Mouse (Mus musculus): ENCODE data around the gene Vmn1r21.

The Vmn1r21 gene

DNA sequence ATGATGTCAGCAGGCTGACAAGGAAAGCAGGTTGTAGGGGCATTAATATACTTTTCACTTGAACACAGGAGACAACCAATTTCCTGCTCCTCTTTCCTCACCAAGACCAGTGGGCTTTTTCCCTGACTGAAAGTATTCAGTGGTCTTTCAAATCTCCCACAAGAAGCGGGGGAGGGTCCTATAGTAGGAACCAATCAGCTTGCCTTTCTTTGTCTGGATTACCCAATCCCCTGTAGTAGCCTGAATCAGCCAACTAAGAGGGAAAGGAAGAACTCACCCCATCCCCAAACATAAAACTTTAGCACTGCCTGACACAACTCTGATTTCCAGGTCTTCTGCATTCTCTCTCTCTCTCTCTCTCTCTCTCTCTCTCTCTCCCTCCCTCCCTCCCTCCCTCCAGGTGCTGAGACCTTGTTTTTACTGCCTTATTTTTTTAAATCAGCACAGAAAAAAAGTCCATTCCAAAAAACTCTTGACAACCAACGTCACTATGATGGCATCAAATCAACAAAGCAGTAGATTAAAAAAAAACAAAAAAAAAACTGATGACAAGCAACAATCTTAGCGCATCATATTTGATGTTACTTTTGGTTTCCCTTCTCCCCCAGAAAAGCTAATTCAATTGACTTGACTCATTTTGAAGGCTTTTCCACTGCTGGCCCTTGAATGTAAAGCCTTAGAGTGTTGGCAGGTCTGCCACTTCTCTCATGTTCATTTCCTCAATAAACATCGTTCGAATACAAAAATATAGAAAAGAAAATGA is 27.3 kb downstream of the Vmn1r21 start:
- Histone ChIP-seq H3K27me3 (ENCODE audit: insufficient read depth, low read length) (peaks cover 32% of the 10 kb centered on the region), H3K4me1 (replicated peaks; ENCODE audit: low read depth, low read length) (no peaks in the 10 kb centered on the region; the same call in 1 of the 2 replicates)

DNA sequence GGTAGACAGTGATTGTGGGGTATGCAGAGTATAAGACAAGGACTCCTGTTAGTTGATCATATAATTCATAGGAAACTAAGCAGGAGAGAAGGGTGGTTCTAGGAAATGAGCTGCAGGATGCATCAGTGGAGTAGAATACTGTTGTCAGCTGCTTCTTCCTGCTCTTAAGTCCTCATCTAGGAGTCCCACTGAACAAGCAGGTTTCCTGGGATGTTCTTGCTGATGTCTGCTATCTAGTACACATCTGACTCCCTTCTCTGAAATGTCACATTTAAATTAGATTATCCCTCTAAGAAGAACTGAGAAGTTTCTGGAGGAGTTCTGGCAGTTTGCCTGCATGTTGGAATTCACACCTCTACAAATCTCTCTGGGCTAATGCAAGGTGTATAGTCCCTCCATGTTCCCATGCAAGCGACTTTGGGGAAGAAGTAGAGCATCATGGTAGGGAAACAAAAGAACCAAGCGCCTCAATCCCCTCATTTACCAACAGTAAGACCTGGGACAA is 35.7 kb downstream of the Vmn1r21 start:
- H3K4me1 ChIP-seq (replicated peaks; ENCODE audit: low read depth, low read length), result no peaks in the 10 kb centered on the region
- H3K36me3 ChIP-seq (ENCODE audit: insufficient read depth, low read length), result no peaks in the 10 kb centered on the region
- no peaks in the 10 kb centered on the region for H3K27me3 ChIP-seq (ENCODE audit: insufficient read depth, low read length)
- H3K9me3 ChIP-seq (ENCODE audit: low read length), result no peaks in the 10 kb centered on the region
- no peak overlapping the region for H3K4me3 ChIP-seq (replicated peaks; ENCODE audit: low read length)
- TF ChIP-seq NANOG (IDR thresholded peaks at IDR 0.05; ENCODE audit: borderline replicate concordance, low read length), result no peak
- no peak for TF ChIP-seq CTCF (conservative IDR thresholded peaks at IDR 0.05; ENCODE audit: low read length)
- no peak for TF ChIP-seq POU5F1 (IDR thresholded peaks at IDR 0.05; ENCODE audit: borderline replicate concordance, low read length)

More for the DNA sequence above, 27.3 kb downstream of the Vmn1r21 start:
- Histone ChIP-seq H3K9me3 (ENCODE audit: low read length) (no peaks in the 10 kb centered on the region), H3K4me3 (replicated peaks; ENCODE audit: low read length) (no peak overlapping the region), H3K36me3 (ENCODE audit: insufficient read depth, low read length) (no peaks in the 10 kb centered on the region)
- TF ChIP-seq NANOG (IDR thresholded peaks at IDR 0.05; ENCODE audit: borderline replicate concordance, low read length) (no peak), CTCF (conservative IDR thresholded peaks at IDR 0.05; ENCODE audit: low read length) (no peak), POU5F1 (IDR thresholded peaks at IDR 0.05; ENCODE audit: borderline replicate concordance, low read length) (no peak)

DNA sequence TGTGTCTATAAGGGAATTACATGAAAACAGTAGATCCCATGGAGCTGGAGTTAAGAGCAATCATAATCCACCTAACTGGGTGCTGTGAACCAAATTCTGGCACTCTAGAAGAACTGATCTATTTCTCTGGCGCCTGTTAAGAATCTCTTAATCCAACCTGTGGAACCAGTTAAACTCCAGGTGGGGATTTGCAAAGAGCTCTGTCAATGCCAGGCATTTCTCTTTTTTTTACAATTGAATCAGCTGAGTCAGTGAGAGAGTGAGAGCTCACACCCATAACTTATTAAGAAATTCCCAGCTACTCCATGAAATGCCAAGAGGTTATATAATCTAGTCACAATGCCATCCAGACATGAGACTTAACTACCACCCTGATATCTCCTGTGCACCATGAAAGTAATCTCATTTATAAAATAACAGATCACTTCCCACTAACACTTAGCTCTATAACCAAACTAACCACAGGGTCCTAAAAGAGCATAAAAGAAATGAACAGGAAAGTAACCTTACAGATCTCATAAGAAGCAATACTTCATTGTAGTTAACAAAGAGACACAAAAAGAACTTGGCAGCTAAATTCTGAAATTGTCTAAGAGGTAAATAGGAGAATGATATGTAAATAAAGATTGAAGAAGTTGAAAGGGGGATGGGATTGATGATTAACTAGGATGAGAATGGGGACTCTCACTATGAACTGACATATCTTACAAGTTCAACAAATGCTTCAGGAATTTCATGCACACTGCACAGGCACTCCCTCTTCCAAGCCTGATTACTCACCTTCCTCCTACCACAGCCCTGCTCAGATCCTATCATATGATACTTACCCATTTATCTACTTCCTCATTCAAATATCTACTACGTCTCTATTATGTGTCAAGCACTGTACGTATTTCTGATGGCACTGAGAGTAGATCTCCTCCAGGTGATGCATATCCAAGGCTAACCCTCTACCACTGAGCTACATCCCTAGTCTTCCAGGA is 38.1 kb downstream of the Vmn1r21 start:
- H3K36me3 ChIP-seq (ENCODE audit: insufficient read depth, low read length), result no peaks in the 10 kb centered on the region
- H3K9me3 ChIP-seq (ENCODE audit: low read length), result no peaks in the 10 kb centered on the region
- TF ChIP-seq NANOG (IDR thresholded peaks at IDR 0.05; ENCODE audit: borderline replicate concordance, low read length) (no peak), CTCF (conservative IDR thresholded peaks at IDR 0.05; ENCODE audit: low read length) (no peak), POU5F1 (IDR thresholded peaks at IDR 0.05; ENCODE audit: borderline replicate concordance, low read length) (no peak)
- no peaks in the 10 kb centered on the region for H3K27me3 ChIP-seq (ENCODE audit: insufficient read depth, low read length)
- H3K4me1 ChIP-seq (replicated peaks; ENCODE audit: low read depth, low read length), result no peaks in the 10 kb centered on the region
- H3K4me3 ChIP-seq (replicated peaks; ENCODE audit: low read length), result no peak overlapping the region

DNA sequence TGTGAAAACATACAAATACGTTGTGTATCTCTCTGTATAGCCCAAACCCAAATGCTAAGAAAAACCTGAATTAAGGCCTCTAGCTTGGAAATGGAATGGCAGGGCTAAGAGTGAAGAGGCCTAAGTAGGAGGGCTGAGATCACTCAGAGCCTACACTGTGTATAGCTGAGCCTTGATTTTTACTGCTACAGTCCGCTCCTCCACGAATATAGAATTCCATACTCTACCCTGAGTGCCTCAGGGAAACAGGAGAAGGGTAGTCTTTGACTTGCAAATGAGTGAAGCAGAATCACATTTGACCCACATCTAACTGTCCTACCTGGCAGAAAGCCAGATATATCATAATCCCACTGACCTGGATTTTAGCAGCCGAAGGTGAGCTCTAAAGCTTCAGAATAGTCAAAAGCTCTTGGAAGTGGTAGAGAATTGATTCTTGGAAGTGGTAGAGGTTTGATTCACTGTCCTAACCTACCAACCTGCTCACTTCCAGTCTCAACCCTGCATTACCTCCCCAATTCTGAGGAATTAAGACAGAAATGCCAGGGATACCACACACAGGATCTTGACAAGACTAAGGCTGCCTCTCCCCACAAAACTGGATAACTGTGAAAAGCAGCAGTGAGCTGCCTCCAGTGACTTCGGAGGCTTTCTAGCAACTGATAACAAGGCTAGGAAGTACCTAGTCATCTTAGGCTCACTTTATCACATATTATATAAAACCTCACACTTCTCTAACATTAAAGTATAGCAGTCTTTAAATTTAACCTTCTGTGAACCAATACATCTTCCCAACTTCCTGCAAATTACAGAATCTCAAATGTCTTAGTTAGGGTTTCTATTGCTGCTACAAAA is 44.7 kb downstream of the Vmn1r21 start:
- no peaks in the 10 kb centered on the region for H3K36me3 ChIP-seq (ENCODE audit: insufficient read depth, low read length)
- H3K4me3 ChIP-seq (replicated peaks; ENCODE audit: low read length), result no peak overlapping the region
- no peak for TF ChIP-seq CTCF (conservative IDR thresholded peaks at IDR 0.05; ENCODE audit: low read length)
- TF ChIP-seq NANOG (IDR thresholded peaks at IDR 0.05; ENCODE audit: borderline replicate concordance, low read length), result no peak
- TF ChIP-seq POU5F1 (IDR thresholded peaks at IDR 0.05; ENCODE audit: borderline replicate concordance, low read length), result no peak
- H3K27me3 ChIP-seq (ENCODE audit: insufficient read depth, low read length), result no peaks in the 10 kb centered on the region
- no peaks in the 10 kb centered on the region for H3K9me3 ChIP-seq (ENCODE audit: low read length)
- no peaks in the 10 kb centered on the region for H3K4me1 ChIP-seq (replicated peaks; ENCODE audit: low read depth, low read length)

DNA sequence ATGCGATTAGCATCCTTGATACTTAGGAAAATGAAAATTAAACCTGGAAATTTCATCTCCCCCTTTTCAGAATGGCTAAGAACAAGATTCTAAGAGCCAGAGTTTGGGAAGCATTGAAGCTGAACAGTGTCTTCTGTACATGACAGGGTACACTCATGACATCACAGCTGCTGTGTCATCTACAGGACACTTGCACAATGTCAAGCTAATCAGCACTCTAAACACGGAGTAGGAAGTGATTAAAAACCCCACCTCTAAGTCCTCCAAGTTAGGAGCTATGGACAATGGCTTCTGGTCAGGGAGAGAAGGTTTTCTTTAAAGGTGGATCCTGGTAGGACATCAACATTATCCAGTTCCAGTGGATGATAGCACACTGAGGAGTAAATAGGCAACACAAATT is 47.0 kb downstream of the Vmn1r21 start:
- no peak for TF ChIP-seq CTCF (conservative IDR thresholded peaks at IDR 0.05; ENCODE audit: low read length)
- TF ChIP-seq NANOG (IDR thresholded peaks at IDR 0.05; ENCODE audit: borderline replicate concordance, low read length), result no peak
- no peak for TF ChIP-seq POU5F1 (IDR thresholded peaks at IDR 0.05; ENCODE audit: borderline replicate concordance, low read length)

DNA sequence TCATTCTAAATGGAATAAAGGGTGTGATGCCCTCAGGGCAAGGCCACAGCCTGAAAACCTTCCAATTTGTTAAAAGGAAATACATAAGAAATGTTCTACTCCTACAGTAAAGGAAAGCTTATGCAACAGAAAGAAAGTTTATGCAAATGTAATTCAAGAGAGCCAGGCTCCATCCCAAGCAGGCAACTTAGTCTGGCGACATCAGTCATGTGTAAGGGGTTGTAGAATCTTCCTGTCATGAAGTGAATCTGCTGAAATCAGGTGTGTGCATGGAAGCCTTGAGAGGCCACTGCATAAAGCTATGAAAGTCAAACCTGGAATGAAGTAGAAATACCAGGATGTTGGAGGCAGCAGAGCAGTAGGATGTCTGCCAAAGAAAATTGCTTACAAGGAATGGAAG is 51.2 kb downstream of the Vmn1r21 start:
- Histone ChIP-seq H3K4me3 (replicated peaks; ENCODE audit: low read length) (no peak overlapping the region), H3K27me3 (ENCODE audit: insufficient read depth, low read length) (no peaks in the 10 kb centered on the region), H3K4me1 (replicated peaks; ENCODE audit: low read depth, low read length) (no peaks in the 10 kb centered on the region), H3K9me3 (ENCODE audit: low read length) (no peaks in the 10 kb centered on the region), H3K36me3 (ENCODE audit: insufficient read depth, low read length) (no peaks in the 10 kb centered on the region)
- TF ChIP-seq CTCF (conservative IDR thresholded peaks at IDR 0.05; ENCODE audit: low read length) (no peak), POU5F1 (IDR thresholded peaks at IDR 0.05; ENCODE audit: borderline replicate concordance, low read length) (no peak), NANOG (IDR thresholded peaks at IDR 0.05; ENCODE audit: borderline replicate concordance, low read length) (no peak)

More for the DNA sequence above, 47.0 kb downstream of the Vmn1r21 start:
- Histone ChIP-seq H3K27me3 (ENCODE audit: insufficient read depth, low read length) (no peaks in the 10 kb centered on the region), H3K4me1 (replicated peaks; ENCODE audit: low read depth, low read length) (no peaks in the 10 kb centered on the region), H3K4me3 (replicated peaks; ENCODE audit: low read length) (no peak overlapping the region), H3K9me3 (ENCODE audit: low read length) (no peaks in the 10 kb centered on the region), H3K36me3 (ENCODE audit: insufficient read depth, low read length) (no peaks in the 10 kb centered on the region)

DNA sequence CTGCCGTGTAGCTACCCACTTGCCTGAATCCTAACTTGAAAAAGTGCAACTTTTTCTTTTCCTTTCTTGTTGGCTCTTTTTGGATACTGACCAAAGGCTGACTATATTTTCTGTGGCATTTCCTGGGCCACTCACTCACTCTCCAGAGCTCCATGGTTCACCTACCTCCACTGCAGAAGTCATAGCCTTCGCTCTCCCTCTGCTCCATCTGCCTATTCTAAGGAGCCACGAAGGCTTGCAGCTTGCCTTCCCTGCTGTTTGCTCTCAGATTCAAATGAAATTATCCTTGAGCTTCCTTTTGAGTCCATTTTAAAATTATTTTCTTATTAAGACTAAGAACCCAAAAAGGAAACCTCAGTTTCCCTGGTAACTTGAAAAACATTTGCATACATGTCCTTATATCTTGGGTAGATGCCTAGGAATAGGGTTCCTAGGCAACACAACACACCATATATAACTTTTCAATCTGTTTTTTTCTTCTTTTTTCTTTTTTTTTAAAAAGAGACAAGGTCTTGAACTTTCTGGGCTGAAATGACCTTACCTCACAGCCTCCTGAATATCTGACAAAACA is 53.2 kb downstream of the Vmn1r21 start:
- no peaks in the 10 kb centered on the region for H3K27me3 ChIP-seq (ENCODE audit: insufficient read depth, low read length)
- no peak overlapping the region for H3K4me3 ChIP-seq (replicated peaks; ENCODE audit: low read length)
- no peaks in the 10 kb centered on the region for H3K36me3 ChIP-seq (ENCODE audit: insufficient read depth, low read length)
- no peaks in the 10 kb centered on the region for H3K4me1 ChIP-seq (replicated peaks; ENCODE audit: low read depth, low read length)
- no peaks in the 10 kb centered on the region for H3K9me3 ChIP-seq (ENCODE audit: low read length)
- no peak for TF ChIP-seq CTCF (conservative IDR thresholded peaks at IDR 0.05; ENCODE audit: low read length)
- TF ChIP-seq NANOG (IDR thresholded peaks at IDR 0.05; ENCODE audit: borderline replicate concordance, low read length), result no peak
- TF ChIP-seq POU5F1 (IDR thresholded peaks at IDR 0.05; ENCODE audit: borderline replicate concordance, low read length), result no peak

Measured in E14TG2a.4 (cell line).